Mouse (Mus musculus) layer of hippocampus, adult 9-10 months (tissue): ENCODE data around the gene Sim2.

Experiments
- DNase-seq: peaks from one replicate; pipeline ENCODE4 v3.0.0; 2022; ENCODE audit warnings: low spot score

Gene Sim2

DNA sequence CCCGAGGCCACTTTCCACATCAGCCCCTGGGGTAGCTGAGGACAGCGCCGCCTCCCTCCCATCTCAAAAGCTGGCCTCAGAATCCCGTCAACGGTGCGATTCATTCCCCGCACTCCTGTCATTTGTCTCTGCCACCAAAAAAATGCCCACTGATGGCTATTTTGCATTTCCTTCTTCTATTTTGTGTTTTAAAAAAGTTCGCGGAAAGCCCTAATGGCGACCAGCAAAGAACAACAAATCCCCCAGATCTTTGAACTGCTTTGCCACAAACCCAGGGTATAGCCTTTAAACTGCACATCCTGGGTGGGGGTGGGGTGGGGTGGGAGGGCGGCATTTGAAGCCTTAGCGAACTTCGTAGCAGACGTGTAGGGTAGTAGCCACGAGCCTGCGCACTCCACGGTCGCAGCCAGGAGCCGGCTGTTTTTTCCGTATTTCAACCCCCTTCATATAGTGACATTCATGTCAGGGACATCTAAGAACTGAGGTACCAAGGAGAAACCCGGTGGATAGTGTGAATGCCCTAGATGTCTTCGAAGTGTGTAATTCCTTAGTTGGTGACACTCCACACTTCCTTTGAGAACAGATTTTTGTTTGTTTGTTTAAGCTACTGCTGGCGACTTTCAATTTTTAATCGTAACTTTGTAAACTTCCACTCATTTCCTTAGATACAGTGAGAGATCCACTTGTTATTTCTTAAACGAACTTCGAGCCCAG lies 10.5 kb downstream of the Sim2 start:
- no peak for DNase-seq

DNA sequence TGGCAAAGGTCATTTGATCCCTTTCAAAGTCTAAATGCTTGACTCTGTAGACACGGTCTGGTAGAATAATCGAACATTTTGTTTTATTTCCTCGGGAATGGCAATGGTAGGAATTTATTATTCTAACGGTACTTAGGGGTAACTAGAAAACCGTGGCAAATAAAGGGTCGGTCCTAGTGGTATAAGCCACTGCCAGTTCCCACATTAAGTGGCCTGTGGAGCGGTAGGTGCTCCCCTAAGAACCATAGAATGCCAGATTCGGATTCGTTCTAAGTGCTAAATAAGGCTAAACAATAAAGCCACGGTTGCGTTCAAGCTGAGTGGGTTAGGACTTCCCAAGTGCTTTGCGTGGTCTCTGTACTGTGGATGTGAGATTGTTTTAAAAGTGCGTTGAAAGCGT lies 11.7 kb downstream of the Sim2 start:
- no peak for DNase-seq

GRCm38 (mm10) chr16:94097724-94098455 lies 13.2 kb downstream of the Sim2 start:
- no peak for DNase-seq

- no peak for DNase-seq
Measured at GRCm38 (mm10) chr16:94113160-94113559, 28.4 kb downstream of the Sim2 start.

DNA sequence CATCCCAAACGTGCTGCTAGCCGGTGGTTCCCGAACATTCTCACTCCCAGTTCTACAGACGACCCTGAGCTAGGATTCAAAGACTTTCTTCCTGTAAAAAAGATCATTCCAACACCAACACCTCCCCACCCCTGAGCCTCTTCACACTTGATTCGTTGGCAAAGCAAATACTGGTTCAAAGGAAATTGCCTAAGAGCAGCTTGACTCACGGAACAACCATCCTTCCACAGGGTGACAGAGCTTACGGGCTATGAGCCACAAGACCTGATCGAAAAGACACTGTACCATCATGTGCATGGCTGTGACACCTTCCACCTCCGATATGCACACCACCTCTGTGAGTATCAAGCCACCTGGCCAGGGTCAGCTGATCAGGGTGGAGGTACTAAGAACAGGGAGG lies 30.0 kb downstream of the Sim2 start:
- no peak for DNase-seq

- no peak for DNase-seq
Measured at GRCm38 (mm10) chr16:94117333-94117732, 32.6 kb downstream of the Sim2 start.

GRCm38 (mm10) chr16:94118394-94118793 lies 33.7 kb downstream of the Sim2 start:
- no peak for DNase-seq

- DNase-seq, result no peak
Measured at GRCm38 (mm10) chr16:94122347-94122746, 37.6 kb downstream of the Sim2 start.

DNA sequence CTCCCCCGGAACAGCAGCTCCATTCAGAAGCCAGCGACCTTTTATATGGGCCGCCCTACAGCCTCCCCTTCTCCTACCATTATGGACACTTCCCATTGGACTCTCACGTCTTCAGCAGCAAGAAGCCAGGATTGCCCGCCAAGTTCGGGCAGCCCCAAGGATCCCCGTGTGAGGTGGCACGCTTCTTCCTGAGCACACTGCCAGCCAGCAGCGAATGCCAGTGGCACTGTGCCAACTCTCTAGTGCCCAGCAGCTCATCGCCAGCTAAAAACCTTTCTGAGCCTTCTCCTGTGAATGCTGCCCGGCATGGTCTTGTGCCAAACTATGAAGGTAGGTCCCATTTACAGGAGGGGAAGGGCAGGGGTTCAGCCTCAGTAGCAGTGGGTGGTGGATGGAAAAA lies 38.5 kb downstream of the Sim2 start:
- DNase-seq, result no peak

DNA sequence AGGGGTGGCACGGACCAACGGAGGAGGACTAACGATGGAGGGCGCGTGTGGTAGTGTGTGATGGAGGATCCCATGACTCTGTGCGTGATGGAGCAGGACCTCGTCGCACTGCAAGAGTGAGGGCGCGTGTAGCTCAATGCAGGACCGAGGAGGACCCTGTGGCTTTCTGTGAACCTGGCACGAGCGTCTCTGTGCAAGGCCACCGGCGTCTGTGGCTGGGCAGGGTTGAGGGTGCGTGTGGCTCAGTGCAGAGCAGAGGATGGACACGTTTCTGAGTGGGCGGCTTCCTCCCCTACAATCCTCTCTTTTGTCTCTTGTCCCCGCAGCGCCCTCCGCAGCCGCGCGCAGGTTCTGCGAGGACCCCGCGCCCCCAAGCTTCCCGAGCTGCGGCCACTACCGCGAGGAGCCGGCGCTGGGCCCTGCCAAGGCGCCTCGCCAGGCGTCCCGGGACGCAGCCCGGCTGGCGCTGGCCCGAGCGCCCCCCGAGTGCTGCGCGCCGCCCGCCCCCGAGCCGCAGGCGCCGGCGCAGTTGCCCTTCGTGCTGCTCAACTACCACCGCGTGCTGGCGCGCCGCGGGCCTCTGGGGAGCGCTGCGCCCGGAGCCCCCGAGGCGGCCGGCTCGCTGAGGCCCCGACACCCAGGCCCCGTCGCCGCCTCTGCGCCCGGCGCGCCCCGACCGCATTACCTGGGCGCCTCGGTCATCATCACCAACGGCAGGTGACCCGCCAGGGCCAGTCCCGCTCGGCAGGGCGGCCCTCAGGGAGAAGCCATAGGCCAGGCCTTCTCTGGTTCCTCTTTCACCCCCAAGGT lies 40.6 kb downstream of the Sim2 start:
- DNase-seq, result no peak

DNA sequence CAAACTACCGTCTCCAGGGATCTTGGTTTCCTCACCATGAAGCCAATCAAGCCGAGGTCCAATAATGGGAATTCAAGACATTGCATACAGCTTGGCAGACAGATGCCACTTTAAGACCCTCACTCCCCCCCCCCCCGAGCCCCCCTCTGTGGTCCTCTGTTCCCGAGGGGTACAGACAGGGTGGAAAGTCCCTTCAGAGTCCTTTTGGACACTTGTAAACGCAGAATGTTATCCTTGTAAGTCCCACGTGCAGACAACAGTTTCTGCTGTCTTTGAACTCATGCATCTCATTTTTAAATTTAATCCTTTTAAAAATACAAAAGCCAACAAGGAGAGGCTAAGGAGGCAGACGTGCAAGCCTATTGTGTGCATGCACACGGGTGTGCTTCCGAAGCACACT lies 41.5 kb downstream of the Sim2 start:
- DNase-seq, result no peak

GRCm38 (mm10) chr16:94128236-94128835 lies 43.6 kb downstream of the Sim2 start:
- no peak for DNase-seq

GRCm38 (mm10) chr16:94134218-94134617 lies 49.5 kb downstream of the Sim2 start:
- no peak for DNase-seq

DNA sequence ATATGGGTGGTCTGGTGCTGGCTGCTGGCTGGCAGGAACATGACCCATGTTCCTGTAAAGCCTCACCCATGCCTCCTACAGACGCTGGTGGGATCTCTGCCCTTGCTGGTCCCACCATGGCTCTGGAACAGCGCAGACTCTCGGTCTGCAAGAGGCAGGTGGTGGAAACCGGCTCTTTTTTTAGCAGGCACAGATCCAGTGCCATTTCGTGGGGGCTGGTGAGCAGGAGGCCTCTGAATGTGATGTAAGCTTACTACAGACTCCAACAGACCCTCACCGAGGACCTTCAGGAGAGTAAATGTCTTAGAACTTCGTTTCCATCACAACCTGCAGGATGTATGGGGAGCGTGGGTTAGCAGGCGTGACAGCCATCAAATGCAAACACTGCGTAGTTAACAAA lies 56.0 kb downstream of the Sim2 start:
- DNase-seq, result no peak

GRCm38 (mm10) chr16:94143325-94143724 lies 58.6 kb downstream of the Sim2 start:
- no peak for DNase-seq

GRCm38 (mm10) chr16:94148139-94148538 lies 63.4 kb downstream of the Sim2 start:
- DNase-seq, result no peak

GRCm38 (mm10) chr16:94150125-94151103 lies 65.7 kb downstream of the Sim2 start:
- DNase-seq, result no peak

DNA sequence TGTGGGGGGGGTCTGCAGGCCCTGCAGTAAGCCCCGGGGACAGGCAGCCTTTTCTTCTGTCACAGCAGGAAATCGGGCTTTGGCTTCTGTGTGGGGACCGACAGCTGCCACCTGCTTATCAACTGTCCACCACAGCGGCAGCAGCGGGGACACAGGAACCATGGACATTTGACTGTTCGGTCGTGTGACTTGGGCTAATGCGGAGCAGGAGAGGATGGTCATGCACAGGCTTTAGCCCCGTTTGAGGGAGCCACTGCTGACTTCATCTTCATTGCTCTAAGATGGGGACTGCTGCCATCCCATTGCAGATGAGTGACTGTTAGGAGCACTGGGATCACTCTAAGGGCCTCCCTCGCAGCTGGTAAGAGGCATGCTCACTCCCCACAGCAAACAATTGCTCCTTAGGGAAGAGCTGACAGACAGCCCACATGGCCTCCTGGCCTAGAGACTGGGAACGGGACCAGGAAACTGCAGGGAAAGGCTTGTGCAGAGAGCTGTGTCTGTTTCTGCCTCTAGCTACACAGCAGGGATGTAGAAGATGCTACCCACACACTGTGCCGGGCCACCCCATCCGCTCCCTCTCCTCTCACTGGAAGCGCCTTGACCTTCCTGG lies 70.4 kb downstream of the Sim2 start:
- DNase-seq, result peak; percentile 37

DNA sequence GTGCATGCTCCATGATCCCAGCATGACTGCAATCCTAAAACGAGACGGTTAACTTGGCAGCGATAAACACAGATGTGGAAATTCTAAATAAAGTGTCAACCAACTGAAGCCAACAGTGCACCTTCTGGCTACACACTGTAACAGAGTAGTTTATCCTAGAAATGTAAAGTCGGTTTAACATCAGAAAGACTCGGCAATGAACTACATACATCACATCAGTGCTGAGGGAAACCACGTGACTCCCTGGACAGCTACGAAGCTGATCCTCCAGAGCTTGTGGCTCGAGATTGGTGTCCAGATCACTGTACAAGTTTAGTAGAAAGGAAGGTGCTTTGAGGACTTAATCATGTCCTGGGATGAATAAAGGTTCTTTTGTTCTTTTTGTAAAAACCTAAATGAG lies 73.1 kb downstream of the Sim2 start:
- no peak for DNase-seq

DNA sequence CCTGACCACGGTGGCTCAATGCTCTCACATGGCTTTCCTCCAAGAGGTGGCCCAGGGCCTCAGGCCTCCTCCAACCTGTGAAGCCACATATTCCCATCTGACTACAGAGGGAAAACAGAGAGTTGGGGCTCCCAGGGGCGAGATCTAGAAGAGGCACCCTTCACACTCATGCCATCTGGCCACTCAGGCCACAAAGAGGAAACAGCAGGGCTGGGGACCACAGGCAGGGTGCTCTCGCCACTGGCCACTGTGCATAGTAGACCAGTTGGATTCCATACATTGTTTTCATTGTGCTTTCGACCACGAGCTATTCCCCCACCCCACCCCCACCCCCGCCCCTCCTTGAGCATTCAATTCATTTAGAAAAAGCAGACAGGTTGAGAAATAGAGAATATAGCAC lies 77.3 kb downstream of the Sim2 start:
- DNase-seq, result no peak

DNA sequence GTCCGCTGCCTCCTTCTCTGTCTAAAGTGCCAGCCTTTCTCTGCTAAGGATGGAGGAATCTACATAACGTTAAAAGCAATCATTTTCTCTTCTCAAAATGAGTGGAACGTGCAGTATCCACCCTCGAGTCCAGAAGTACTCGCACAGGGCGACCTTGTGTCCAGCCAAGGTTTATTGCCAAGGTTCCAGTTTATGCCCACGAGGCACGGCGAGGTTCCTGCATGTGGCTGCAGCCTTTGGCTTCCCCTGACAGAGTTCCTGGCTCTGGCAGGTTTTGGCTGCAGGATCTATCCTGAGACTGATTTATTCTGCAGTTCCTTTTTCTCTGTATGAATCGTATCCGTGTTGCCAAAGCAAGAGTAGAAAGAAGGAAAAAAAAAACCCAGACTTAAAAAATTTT lies 78.3 kb downstream of the Sim2 start:
- no peak for DNase-seq
